Mouse (Mus musculus) ovary, adult 18-20 months (tissue): ENCODE results near the gene Duox1.
A peak's percentile ranks its signal among the peaks of the same experiment; 100 is the strongest.
"Not testable (repeated sequence)": the region's sequence is repeated elsewhere in the genome, so short reads cannot be mapped to it uniquely, and the experiment has no call there.

Source experiments
- DNase-seq: peaks from one replicate; pipeline ENCODE4 v3.0.0; 2022; ENCODE audit warnings: low spot score, mixed read lengths

The Duox1 gene

GRCm38 (mm10) chr2:122312722-122313417 lies 2.6 kb upstream of the Duox1 start:
- DNase-seq: no peak

- no peak for DNase-seq
Observed at GRCm38 (mm10) chr2:122313536-122313935, 1.9 kb upstream of the Duox1 start, which contains the start of gene Duoxa1. Gene Duoxa1 (minus strand): TSS chr2:122313730.

- DNase-seq: no peak
Observed at GRCm38 (mm10) chr2:122317384-122317783, 1.9 kb downstream of the Duox1 start.

DNA sequence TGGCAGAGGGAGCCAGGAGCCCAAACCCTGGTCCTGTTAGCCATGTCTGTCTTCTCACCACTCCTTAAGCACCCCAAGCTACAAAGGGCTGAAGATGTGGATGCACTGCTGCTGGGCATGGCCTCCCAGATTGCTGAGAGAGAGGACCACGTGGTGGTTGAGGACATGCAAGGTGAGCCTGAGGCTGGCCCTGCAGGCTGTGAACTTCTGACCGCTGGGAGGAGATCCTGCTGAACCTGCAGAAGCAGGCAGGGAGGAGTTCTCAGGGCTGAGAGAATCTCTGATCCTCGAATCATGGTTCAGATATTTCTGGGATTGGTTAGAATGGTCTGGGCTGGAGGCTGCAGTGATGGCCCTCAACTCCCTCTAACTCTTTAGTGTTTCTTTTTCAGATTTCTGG lies 8.5 kb downstream of the Duox1 start:
- no peak for DNase-seq

GRCm38 (mm10) chr2:122324586-122324985 lies 9.1 kb downstream of the Duox1 start:
- DNase-seq: no peak

DNA sequence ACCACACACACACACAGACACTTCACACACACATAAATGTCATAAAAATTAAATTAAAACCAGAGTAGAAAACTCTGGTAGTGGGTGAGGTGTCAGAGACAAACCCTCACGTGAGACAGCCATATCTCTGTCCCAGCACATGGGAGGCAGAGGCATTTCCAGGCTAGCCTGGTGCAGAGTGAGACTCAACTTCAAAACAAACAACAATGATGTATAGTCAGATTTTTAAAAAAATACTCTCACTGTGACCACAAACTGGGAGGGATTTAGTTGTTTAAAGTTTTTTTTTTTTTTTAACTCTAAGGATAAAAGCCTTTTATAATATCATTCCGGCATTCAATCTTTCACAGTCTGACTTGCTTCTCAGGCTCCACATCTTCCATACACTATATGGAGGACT lies 9.9 kb downstream of the Duox1 start:
- DNase-seq: no peak

DNA sequence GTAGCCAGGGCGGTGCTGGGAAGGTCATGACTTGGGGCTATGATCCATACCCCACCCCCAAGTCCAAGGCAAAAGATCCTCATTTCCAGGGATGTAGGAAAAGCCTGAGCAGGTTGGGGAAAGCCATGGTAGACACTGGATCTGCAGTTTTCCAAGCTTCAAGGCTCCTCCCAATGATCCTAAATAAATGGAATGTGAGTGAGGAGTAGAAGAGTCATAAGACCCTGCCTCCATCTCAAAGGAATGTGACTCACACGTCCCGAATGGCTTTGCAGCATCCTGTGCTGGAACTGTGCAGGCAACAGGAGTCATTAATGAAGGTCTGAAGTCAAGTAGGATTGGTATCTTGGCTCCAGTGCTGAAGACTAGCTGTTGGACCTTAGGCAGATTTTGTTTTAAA lies 12.5 kb downstream of the Duox1 start:
- DNase-seq: no peak

DNA sequence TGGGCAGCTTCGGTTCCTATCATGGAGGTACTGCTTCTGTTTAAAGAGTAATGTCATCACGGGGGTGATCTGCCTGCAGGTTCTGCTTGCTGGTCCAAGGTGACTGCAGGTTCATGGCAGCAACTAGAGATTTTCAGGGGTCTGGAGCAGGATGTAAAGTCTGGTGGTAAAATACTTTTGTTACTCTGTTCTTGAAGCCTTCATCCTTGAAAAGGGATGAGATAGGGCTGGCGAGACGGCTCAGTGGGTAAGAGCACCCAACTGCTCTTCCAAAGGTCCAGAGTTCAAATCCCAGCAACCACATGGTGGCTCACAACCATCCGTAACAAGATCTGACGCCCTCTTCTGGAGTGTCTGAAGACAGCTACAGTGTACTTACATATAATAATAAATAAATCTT lies 14.8 kb downstream of the Duox1 start:
- DNase-seq: not testable (repeated sequence)

- DNase-seq: no peak
Observed at GRCm38 (mm10) chr2:122332222-122332621, 16.8 kb downstream of the Duox1 start.

GRCm38 (mm10) chr2:122334170-122334569 lies 18.7 kb downstream of the Duox1 start:
- DNase-seq: no peak

GRCm38 (mm10) chr2:122337291-122337690 lies 21.8 kb downstream of the Duox1 start:
- no peak for DNase-seq

- no peak for DNase-seq
Observed at GRCm38 (mm10) chr2:122345106-122345893, 29.8 kb downstream of the Duox1 start.

- DNase-seq: not testable (repeated sequence)
Observed at GRCm38 (mm10) chr2:122346164-122346563, 30.7 kb downstream of the Duox1 start.

- DNase-seq: no peak
Observed at GRCm38 (mm10) chr2:122347257-122347656, 31.8 kb downstream of the Duox1 start.

GRCm38 (mm10) chr2:122348531-122349131 lies 33.2 kb downstream of the Duox1 start:
- peak; percentile 83 for DNase-seq

- DNase-seq: no peak
Observed at GRCm38 (mm10) chr2:122349136-122349785, 33.8 kb downstream of the Duox1 start.

DNA sequence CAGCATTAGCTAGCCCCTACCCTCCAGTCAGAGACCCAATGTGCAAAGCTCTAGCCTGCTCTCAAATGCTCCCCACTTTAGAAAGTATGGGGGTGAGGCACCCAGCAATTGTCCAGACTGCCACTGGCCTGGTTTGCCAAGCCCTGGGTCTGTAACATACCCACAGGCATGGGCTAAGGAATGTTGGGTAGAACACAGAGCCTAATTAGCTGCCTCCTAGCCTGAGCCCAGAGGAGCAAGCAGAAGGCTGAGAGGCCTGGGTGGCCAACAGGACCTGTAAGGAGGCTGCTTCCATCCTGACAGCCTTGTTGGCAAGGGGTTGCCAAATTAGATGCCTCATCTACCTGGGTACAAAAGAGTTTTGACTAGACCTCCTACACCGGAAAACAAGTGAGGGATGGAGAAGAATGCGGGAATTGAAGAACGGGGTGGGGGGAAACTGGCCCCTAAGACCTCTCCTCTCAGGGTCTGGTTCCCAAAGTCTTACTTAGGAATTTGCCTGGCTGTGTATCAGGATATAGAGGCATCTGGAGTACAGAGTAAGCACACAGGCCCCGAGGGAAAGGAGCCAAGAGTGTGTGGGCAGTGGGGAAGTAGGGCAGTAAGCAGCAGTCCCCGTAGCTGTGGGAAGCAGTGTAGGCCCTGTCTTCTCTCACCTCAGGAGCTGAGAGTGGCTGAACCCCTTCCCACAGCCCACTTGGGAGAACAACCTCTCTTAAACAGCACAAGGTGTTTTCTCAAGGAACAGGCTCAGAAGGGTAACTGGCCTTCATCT lies 35.9 kb downstream of the Duox1 start:
- no peak for DNase-seq

- DNase-seq: no peak
Observed at GRCm38 (mm10) chr2:122351931-122352329, 36.5 kb downstream of the Duox1 start.

DNA sequence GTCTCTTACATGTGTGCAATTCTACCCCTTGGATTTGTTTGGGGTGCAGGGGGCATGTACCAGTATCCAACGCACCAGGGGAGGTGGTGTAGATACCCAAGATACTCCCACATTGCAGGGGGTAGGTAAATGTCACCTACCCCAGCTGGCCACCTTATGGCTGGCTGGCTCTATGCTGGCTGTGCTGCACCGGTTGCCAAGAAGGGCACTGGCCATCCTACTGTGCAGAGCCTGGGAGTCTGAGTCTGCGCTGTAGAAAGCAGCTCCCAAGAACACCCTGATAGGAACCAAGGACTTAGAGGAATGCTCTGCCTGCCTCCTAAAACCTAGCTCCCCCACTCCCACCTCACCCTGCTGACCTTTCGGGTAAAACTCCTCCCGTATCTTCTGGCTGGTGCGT lies 37.5 kb downstream of the Duox1 start:
- DNase-seq: no peak

- DNase-seq: no peak
Observed at GRCm38 (mm10) chr2:122353765-122354164, 38.3 kb downstream of the Duox1 start.

GRCm38 (mm10) chr2:122354191-122354929 lies 38.9 kb downstream of the Duox1 start:
- peak; percentile 54 for DNase-seq
